Mouse (Mus musculus) megakaryocyte, embryonic 14.5 days (primary cell): ENCODE measurements at regions not wholly inside any gene's neighbourhood (a gene's known extent, or its start where the extent isn't known, plus 50 kb on each side); places are given as distances from the start of the nearest gene placed in this dataset.

Experiments used
- H3K27me3 ChIP-seq: replicated peaks from 2 replicates; pipeline ENCODE3; 2012; ENCODE audit warnings: inconsistent platforms
- H3K36me3 ChIP-seq: replicated peaks from 2 replicates; pipeline ENCODE3; 2012; ENCODE audit warnings: low read length, inconsistent platforms, mixed read lengths
- H3K4me1 ChIP-seq: 2 replicates; pipeline ENCODE4 v1.6.1; 2012; ENCODE audit warnings: inconsistent platforms
- H3K4me3 ChIP-seq: replicated peaks from 2 replicates; pipeline ENCODE3; 2012; ENCODE audit warnings: moderate library complexity, mild to moderate bottlenecking, inconsistent platforms
- H3K9me3 ChIP-seq: 2 replicates; pipeline ENCODE4 v1.6.1; 2012; ENCODE audit warnings: inconsistent platforms
- FLI1 ChIP-seq: IDR thresholded peaks from 2 replicates; pipeline ENCODE4 v1.6.1; 2012; ENCODE audit warnings: low read length, inconsistent platforms, mixed read lengths
- GATA1 ChIP-seq: IDR thresholded peaks from 3 replicates; pipeline ENCODE4 v1.6.1; 2012; ENCODE audit warnings: mixed read lengths, low read length, inconsistent platforms, borderline replicate concordance

DNA sequence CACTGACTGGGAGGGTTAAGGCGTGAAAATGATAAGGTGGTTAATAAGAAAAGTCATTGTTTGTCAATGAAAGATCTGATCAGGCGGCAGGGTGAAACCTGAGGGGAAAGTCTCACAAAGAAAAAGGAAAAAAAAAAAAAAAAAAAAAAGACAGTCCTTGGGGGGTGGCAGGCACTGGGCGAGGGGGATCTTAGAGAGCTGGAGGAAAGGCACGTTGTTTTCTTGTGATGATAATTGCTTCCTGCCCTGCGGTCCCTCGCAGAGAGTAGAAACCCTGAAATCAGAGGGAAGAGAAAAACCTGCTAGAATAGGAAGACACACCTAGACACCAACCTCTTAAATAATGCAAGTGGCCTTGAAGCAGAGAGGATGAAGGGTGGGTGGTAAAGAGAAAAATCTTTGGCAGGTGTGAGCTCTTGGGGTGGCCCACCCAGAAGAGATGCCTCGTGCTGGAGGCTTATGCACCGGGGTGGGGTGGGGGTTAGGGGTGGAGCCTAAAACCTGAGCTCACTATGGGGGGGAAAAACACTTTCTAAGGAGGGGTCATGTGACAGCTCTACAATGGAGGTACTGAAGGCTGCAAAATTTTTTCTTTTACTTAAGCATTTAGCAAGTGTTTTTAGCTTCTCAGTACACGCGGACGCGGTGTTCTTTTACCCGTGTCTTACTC lies 294.0 kb upstream of the Arglu1 start:
- Histone ChIP-seq H3K4me1 (peaks cover 14% of the 10 kb centered on the region), H3K27me3 (peaks cover 7% of the 10 kb centered on the region), H3K4me3 (peak overlapping the region; percentile 79), H3K36me3 (no peaks in the 10 kb centered on the region), H3K9me3 (peaks cover 20% of the 10 kb centered on the region)
- TF ChIP-seq GATA1, result no peak
- TF ChIP-seq FLI1, result no peak

- H3K4me3 ChIP-seq, result no peak overlapping the region
- TF ChIP-seq FLI1, result no peak
- TF ChIP-seq GATA1, result no peak
- peaks cover 14% of the 10 kb centered on the region for H3K4me1 ChIP-seq
- no peaks in the 10 kb centered on the region for H3K36me3 ChIP-seq
- H3K9me3 ChIP-seq, result peaks cover 15% of the 10 kb centered on the region
- H3K27me3 ChIP-seq, result peaks cover 7% of the 10 kb centered on the region
Measured at GRCm38 (mm10) chr8:8983133-8983661, 292.9 kb upstream of the Arglu1 start.

DNA sequence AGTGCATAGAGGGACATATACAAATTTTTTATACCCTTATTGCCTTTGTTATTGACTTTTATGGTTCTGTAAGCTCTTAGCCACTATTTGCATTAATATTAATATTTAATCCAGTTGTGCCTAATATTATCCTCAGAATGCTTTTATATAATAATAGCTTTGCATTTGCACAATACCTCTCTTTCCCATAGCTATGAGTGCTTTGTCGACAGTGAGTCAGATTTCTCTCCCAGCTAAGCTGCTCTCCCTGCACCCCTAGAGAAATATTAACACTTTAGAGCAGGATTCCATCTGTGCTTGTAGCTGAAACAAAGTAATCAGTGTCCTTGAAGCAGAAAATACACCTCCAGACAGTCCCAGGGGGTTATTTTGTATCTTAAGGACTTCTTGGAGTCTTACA lies 288.6 kb upstream of the Arglu1 start:
- Histone ChIP-seq H3K4me3 (no peak overlapping the region), H3K9me3 (no peaks in the 10 kb centered on the region), H3K36me3 (no peaks in the 10 kb centered on the region), H3K4me1 (no peaks in the 10 kb centered on the region), H3K27me3 (no peaks in the 10 kb centered on the region)
- no peak for TF ChIP-seq FLI1
- no peak for TF ChIP-seq GATA1

DNA sequence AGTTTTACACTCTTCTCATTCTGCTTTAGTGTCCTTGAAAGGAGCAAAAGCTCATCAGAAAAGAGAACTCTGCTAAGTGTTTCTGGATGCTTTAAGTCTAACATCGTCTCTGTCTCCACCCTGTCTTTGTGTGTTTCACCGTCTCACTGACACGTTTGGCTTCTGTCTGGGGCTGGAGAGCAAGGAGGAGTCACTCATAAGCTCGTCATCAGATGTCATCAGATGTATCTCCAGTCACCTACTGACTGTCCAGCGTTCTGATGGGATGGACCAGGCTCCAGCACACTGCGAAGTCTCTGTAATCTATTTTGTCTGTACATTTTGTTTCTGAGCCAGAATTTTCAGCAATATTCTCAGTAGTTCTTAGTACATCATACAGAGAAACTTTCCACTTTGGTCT lies 283.4 kb upstream of the Arglu1 start:
- peaks cover 4% of the 10 kb centered on the region; the same call in 1 of the 2 replicates for H3K4me1 ChIP-seq
- H3K27me3 ChIP-seq, result no peaks in the 10 kb centered on the region
- H3K9me3 ChIP-seq, result peaks cover 4% of the 10 kb centered on the region; the same call in 1 of the 2 replicates
- H3K4me3 ChIP-seq, result no peak overlapping the region
- H3K36me3 ChIP-seq, result no peaks in the 10 kb centered on the region
- no peak for TF ChIP-seq FLI1
- no peak for TF ChIP-seq GATA1

GRCm38 (mm10) chr8:8973334-8973733 lies 283.0 kb upstream of the Arglu1 start:
- Histone ChIP-seq H3K9me3 (peaks cover 4% of the 10 kb centered on the region; the same call in 1 of the 2 replicates), H3K4me1 (peaks cover 4% of the 10 kb centered on the region; the same call in 1 of the 2 replicates), H3K4me3 (no peak overlapping the region), H3K27me3 (no peaks in the 10 kb centered on the region), H3K36me3 (no peaks in the 10 kb centered on the region)
- TF ChIP-seq GATA1 (no peak), FLI1 (no peak)

DNA sequence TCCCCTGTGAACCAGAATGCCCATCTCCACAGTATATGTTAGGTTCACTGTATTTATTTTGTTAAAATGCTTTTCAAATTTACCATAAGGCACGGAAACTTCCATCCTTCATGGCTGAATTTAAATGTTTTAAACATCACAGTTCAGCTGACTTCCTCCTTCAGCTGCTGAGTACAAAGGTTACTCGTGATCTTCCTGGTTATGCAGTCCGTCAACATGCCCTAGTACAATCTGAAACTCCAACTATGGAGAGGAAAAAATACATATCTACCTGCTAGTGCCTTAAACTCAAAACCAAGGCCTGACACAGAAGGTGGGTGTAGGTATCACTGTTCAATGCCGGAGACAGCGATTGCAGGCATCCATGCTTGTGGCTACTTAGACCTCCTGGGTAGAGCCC lies 280.5 kb upstream of the Arglu1 start:
- Histone ChIP-seq H3K4me3 (no peak overlapping the region), H3K4me1 (peaks cover 4% of the 10 kb centered on the region; the same call in 1 of the 2 replicates), H3K27me3 (no peaks in the 10 kb centered on the region), H3K9me3 (peaks cover 4% of the 10 kb centered on the region; the same call in 1 of the 2 replicates), H3K36me3 (no peaks in the 10 kb centered on the region)
- TF ChIP-seq GATA1 (no peak), FLI1 (no peak)

DNA sequence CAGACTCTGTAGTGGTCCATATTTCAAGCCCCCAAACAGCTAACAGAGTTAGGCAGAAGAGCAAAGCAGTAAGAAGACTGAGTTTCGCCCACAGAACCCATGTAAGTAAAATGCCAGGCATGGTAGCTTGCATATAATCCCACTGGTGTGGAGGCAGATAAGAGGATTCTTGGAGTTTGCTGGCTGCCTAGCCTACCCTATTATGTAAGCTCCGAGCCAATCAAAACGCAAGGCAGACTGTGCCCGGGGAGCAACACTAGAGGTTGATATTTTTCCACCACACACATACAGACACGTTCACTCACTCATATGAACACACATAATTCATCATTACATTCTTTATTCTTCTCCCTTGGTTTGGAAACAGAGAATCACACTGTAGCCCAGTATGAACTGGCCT lies 280.0 kb upstream of the Arglu1 start:
- TF ChIP-seq FLI1, result no peak
- TF ChIP-seq GATA1, result no peak
- Histone ChIP-seq H3K27me3 (no peaks in the 10 kb centered on the region), H3K9me3 (peaks cover 4% of the 10 kb centered on the region; the same call in 1 of the 2 replicates), H3K4me3 (no peak overlapping the region), H3K36me3 (no peaks in the 10 kb centered on the region), H3K4me1 (peaks cover 4% of the 10 kb centered on the region; the same call in 1 of the 2 replicates)

DNA sequence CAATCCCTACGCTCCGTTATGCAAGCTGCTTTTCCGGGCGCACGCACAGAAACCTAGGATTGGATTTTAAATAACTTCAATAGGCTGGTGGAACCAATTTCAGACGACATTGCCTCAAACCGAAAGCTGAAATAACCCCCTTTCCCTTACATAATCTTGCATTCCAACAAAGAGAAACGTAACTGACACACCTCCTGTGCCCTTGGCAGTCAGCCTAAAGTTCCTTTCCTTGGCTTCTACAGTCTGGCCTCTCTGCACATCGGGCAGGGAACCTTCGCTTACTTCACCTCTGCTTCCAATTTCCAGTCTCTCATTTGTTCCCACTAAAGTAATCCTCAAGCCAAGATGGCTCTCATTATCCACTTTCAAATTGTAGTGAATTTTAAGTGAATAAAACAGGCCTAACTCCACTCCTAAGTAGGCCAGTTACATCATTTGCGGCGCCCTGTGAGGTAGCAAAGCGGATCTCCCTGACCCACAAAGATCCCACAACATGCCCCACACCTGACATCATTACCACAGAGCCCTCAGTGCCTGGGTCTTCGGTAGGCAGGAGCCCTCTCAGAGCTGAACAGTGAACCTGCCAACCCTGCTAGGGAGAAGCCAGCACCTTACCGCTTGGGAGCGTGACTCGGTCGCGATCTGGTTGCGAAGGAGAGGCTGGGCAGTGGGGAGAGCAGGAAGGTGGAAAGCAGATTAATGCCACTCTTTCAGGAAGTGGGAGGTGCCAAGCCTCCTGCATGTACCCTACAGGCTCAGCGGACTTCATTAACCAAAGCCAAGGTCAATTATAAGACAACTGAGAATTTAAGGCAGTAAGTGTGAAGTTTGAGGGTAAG lies 279.0 kb upstream of the Arglu1 start:
- H3K9me3 ChIP-seq, result peaks cover 4% of the 10 kb centered on the region; the same call in 1 of the 2 replicates
- H3K27me3 ChIP-seq, result no peaks in the 10 kb centered on the region
- no peaks in the 10 kb centered on the region for H3K36me3 ChIP-seq
- H3K4me1 ChIP-seq, result peaks cover 4% of the 10 kb centered on the region; the same call in 1 of the 2 replicates
- TF ChIP-seq FLI1 (no peak), GATA1 (no peak)
- peak overlapping the region; percentile 70 for H3K4me3 ChIP-seq

DNA sequence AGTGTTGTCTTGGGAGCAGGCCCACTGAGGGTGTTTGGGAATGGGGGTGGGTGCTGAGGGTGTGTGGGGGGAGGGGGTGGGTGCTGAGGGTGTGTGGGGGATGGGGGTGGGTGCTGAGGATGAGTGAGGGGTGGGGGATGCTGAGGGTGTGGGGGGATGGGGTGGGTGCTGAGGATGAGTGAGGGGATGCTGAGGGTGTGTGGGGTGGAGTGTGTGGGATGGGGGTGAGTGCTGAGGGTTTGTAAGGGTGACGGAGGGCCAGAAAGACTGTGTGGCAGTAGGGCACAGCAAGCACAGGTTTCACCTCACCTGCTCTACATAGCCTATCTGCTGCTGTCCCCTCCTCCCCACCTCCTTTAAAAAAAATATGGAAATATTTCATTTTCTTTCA lies 276.3 kb upstream of the Arglu1 start:
- H3K36me3 ChIP-seq, result no peaks in the 10 kb centered on the region
- no peaks in the 10 kb centered on the region for H3K27me3 ChIP-seq
- no peak overlapping the region for H3K4me3 ChIP-seq
- H3K4me1 ChIP-seq, result peaks cover 4% of the 10 kb centered on the region; the same call in 1 of the 2 replicates
- H3K9me3 ChIP-seq, result peaks cover 4% of the 10 kb centered on the region; the same call in 1 of the 2 replicates
- TF ChIP-seq FLI1 (no peak), GATA1 (no peak)
